Mouse (Mus musculus) kidney, embryonic 16.5 days (tissue): ENCODE results near the gene 2410004B18Rik. TPM values are rescaled to one million over a fixed set of nuclear protein-coding genes. Genes with fewer than 3 reads are reported as not detected.
"Not testable (repeated sequence)": the region's sequence is repeated elsewhere in the genome, so short reads cannot be mapped to it uniquely, and the experiment has no call there.

Experiments used
- ATAC-seq: fragments of 200-750 bp; cut with Nextera tagmentation; 2 replicates; pipeline ENCODE4 v1.8.0; 2017; ENCODE audit warnings: moderate TSS enrichment; ENCODE audit not compliant: low FRiP score, low TSS enrichment
- H3K27ac ChIP-seq: fragments of 300-500 bp; sonication (generic); 2 replicates; pipeline ENCODE4 v1.5.1; 2014; ENCODE audit warnings: low read length
- H3K27me3 ChIP-seq: fragments of 300-500 bp; sonication (generic); 2 replicates; pipeline ENCODE4 v1.6.1; 2014; ENCODE audit warnings: low read length, control low read depth, mixed read lengths; ENCODE audit not compliant: insufficient read depth
- H3K36me3 ChIP-seq: fragments of 300-500 bp; sonication (generic); 2 replicates; pipeline ENCODE4 v1.6.1; 2014; ENCODE audit warnings: low read length, control low read depth, mixed read lengths; ENCODE audit not compliant: insufficient read depth
- H3K4me1 ChIP-seq: fragments of 300-500 bp; sonication (generic); 2 replicates; pipeline ENCODE4 v1.6.1; 2014; ENCODE audit warnings: low read length, control low read depth, mixed read lengths; ENCODE audit not compliant: insufficient read depth
- H3K4me2 ChIP-seq: fragments of 300-500 bp; sonication (generic); replicated peaks from 2 replicates; pipeline ENCODE4 v1.6.1; 2014; ENCODE audit warnings: low read depth, low read length
- H3K4me3 ChIP-seq: fragments of 300-500 bp; sonication (generic); 2 replicates; pipeline ENCODE4 v1.5.1; 2014; ENCODE audit warnings: mild to moderate bottlenecking, low read length
- H3K9ac ChIP-seq: fragments of 300-500 bp; sonication (generic); replicated peaks from 2 replicates; pipeline ENCODE4 v1.6.1; 2014; ENCODE audit warnings: low read length
- H3K9me3 ChIP-seq: fragments of 300-500 bp; sonication (generic); 2 replicates; pipeline ENCODE4 v1.6.1; 2016; ENCODE audit warnings: low read length, control low read depth
- WGBS: fragments of 180-500 bp; shearing (Covaris S2); extraction: QIAGEN DNeasy Blood & Tissue Kit; methylation state at CpG from one replicate; pipeline ENCODE4 v1.1.7; 2014; 5-methylcytosine and 5-hydroxymethylcytosine counted together
- polyA plus RNA-seq: library from polyadenylated mRNA; unstranded; fragments of >200 nt; fragmentation: Nextera tagmentation; extraction: Ambion mirVana; gene quantifications from 2 replicates; pipeline ENCODE4 v1.2.1, GENCODE M21; 2015

2410004B18Rik gene
- polyA plus RNA-seq, 1 experiment from 2014 or later, result 46.0 TPM

- no peak overlapping the region for H3K4me2 ChIP-seq
- no peak overlapping the region for H3K4me3 ChIP-seq
- no peaks in the 10 kb centered on the region for H3K9me3 ChIP-seq
- H3K27ac ChIP-seq, result no peak overlapping the region
- H3K9ac ChIP-seq, result no peak overlapping the region
- ATAC-seq, result no peak
- H3K36me3 ChIP-seq, result no peaks in the 10 kb centered on the region
- 87% methylated on average over 7 of the region's 7 CpGs for WGBS
- no peaks in the 10 kb centered on the region for H3K27me3 ChIP-seq
- no peaks in the 10 kb centered on the region; the same call in 1 of the 2 replicates for H3K4me1 ChIP-seq
These were observed 25.3 kb upstream of the 2410004B18Rik start for GRCm38 (mm10) chr3:145912512-145912911.

GRCm38 (mm10) chr3:145913263-145913662 lies 24.6 kb upstream of the 2410004B18Rik start:
- no peaks in the 10 kb centered on the region for H3K27me3 ChIP-seq
- no peak overlapping the region for H3K4me2 ChIP-seq
- H3K4me1 ChIP-seq, result no peaks in the 10 kb centered on the region
- 72% methylated on average over 6 of the region's 6 CpGs for WGBS
- ATAC-seq, result no peak
- H3K36me3 ChIP-seq, result no peaks in the 10 kb centered on the region
- no peak overlapping the region for H3K4me3 ChIP-seq
- peaks cover 1% of the 10 kb centered on the region; the same call in 1 of the 2 replicates for H3K9me3 ChIP-seq
- no peak overlapping the region for H3K9ac ChIP-seq
- no peak overlapping the region for H3K27ac ChIP-seq

DNA sequence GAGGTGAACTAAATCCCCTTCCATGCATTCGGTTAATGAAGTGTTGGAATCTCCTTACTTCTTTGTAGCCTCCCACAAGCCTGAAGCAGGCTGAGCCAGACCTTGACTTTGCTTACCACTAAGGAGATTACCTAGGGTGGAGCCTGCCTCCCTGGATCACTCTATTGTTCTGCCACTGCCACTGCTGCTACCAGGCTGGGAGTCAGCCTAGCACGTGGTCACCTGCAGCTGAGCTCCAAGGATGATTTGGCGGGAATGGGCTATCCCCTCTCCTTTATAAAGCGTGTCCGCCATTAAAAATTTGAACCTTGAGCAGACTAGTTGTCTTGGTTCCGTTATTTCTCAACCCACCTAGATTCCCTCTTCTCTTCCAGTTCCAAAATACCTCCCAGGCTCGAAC lies 23.9 kb upstream of the 2410004B18Rik start:
- H3K4me1 ChIP-seq, H3K27ac ChIP-seq, H3K9me3 ChIP-seq, H3K4me2 ChIP-seq, H3K9ac ChIP-seq, H3K36me3 ChIP-seq, H3K27me3 ChIP-seq, ATAC-seq, H3K4me3 ChIP-seq: not testable (repeated sequence)
- 77% methylated on average over 7 of the region's 7 CpGs for WGBS

DNA sequence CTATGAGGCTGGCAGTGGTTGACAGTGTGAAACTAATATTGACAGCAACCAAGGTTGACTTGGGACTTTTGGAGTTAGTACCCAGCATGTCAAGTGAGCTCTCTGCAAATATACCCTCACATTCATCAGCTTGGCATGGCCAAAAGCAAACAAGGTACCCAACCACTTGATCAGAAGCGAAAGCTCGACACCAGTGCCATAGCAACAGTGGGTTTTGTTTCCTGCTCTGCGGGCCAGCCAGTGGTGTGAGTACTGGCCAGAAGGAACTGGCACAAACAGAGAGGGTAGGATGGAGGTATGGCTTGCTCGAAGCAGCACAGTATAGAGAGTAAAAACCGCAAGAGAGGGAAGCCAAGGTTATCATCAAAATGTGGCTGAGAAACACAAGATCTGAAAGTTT lies 21.4 kb upstream of the 2410004B18Rik start:
- no peak for ATAC-seq
- Histone ChIP-seq H3K27me3 (no peaks in the 10 kb centered on the region), H3K36me3 (no peaks in the 10 kb centered on the region), H3K4me2 (no peak overlapping the region), H3K4me3 (no peak overlapping the region), H3K4me1 (no peaks in the 10 kb centered on the region), H3K27ac (no peak overlapping the region), H3K9me3 (peaks cover 6% of the 10 kb centered on the region; the same call in 1 of the 2 replicates), H3K9ac (no peak overlapping the region)
- WGBS, result 84% methylated on average over 5 of the region's 5 CpGs

GRCm38 (mm10) chr3:145916826-145917225 lies 21.0 kb upstream of the 2410004B18Rik start:
- H3K9ac ChIP-seq, result no peak overlapping the region
- no peak overlapping the region for H3K4me2 ChIP-seq
- no peak overlapping the region for H3K27ac ChIP-seq
- H3K27me3 ChIP-seq, result no peaks in the 10 kb centered on the region
- H3K36me3 ChIP-seq, result no peaks in the 10 kb centered on the region
- no peaks in the 10 kb centered on the region for H3K4me1 ChIP-seq
- no peak overlapping the region for H3K4me3 ChIP-seq
- WGBS, result 89% methylated on average over 4 of the region's 4 CpGs
- ATAC-seq, result no peak
- peaks cover 6% of the 10 kb centered on the region; the same call in 1 of the 2 replicates for H3K9me3 ChIP-seq

DNA sequence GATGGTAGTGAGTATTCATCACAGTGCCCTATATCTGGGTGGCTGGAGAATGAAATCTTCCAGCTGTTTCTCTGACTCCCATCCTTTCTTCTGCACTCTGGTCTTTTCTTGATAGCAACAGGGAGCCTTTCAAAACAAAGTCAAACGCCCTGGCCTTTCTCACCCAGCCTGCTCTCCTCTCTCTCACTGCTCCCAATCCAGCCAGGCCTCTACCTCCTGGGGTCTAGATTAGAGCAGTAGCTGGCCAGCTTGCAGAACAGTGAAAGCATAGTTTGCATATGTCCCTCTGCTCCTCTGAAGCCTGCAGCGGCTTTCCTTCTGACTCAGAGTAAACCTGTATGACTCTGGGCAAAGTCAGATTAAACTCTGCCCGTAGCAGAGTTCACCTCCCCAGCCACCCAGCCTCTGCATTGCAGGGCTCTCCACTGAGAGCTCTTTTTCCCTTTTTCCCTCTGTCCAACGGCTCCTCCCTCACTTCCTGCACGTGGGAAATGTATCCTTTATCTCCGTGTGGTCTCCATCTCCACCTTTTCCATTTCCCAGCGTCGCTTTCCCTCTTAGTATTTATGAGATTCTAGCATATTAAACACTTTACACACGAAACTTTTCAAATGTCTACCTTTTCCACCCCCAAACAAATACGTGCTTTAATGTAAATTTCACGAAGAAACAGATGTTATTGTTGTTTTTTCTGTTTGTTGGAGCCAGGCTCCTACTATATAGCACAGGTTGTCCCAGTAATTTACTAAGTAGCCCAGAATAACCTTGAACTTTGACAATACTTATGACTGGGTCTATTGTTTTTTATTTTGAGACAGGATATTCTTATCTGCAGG lies 15.6 kb upstream of the 2410004B18Rik start, which contains the start of gene Bcl10:
Bcl10 (plus strand) TSS at position 786 of the 836 bp plus-strand sequence.
- 40% methylated on average over 11 of the region's 11 CpGs for WGBS
- H3K4me2 ChIP-seq, result peak within 1 kb of the TSS; percentile 59
- peaks cover 6% of the 10 kb centered on the region; the same call in 1 of the 2 replicates for H3K9me3 ChIP-seq
- H3K9ac ChIP-seq, result peak within 1 kb of the TSS; percentile 67
- peaks cover 25% of the 10 kb centered on the region for H3K4me1 ChIP-seq
- peak within 1 kb of the TSS; percentile 41 for H3K4me3 ChIP-seq
- H3K36me3 ChIP-seq, result no peaks in the 10 kb centered on the region
- peak within 1 kb of the TSS; percentile 82 for H3K27ac ChIP-seq
- H3K27me3 ChIP-seq, result no peaks in the 10 kb centered on the region
- no peak for ATAC-seq

DNA sequence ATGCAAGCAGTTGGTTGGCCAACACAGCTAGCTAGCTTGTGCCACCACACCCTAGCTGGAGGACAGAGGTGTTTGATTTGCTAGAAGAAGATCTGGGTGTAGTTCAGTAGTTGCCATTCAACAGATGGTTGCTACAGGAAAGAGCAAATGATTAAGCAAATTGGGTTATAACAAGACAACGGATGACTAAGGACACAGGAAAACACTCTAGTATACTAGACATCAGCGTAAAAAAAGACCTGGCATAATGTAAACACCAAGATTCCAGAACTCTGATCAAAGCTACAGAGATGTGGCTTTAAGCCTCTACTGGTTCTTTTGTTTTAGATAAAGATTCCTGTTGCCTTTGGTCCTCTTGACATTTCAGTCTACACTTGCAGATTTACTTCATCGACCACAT lies 14.8 kb upstream of the 2410004B18Rik start:
- H3K36me3 ChIP-seq, result no peaks in the 10 kb centered on the region
- ATAC-seq, result no peak
- no peak overlapping the region for H3K4me2 ChIP-seq
- peaks cover 25% of the 10 kb centered on the region for H3K4me1 ChIP-seq
- H3K27ac ChIP-seq, result peak overlapping the region; percentile 35; the same call in 1 of the 2 replicates
- H3K4me3 ChIP-seq, result no peak overlapping the region
- H3K9me3 ChIP-seq, result peaks cover 6% of the 10 kb centered on the region; the same call in 1 of the 2 replicates
- H3K27me3 ChIP-seq, result no peaks in the 10 kb centered on the region
- WGBS, result 63% methylated on average over 3 of the region's 3 CpGs
- no peak overlapping the region for H3K9ac ChIP-seq

- 0% methylated on average over 45 of the region's 58 CpGs for WGBS
- ATAC-seq, result peak; percentile 100
- Histone ChIP-seq H3K9ac (peak overlapping the region; percentile 92), H3K4me2 (peak overlapping the region; percentile 61), H3K9me3 (no peaks in the 10 kb centered on the region), H3K36me3 (no peaks in the 10 kb centered on the region), H3K4me3 (peak overlapping the region; percentile 89), H3K27me3 (no peaks in the 10 kb centered on the region), H3K4me1 (peaks cover 25% of the 10 kb centered on the region), H3K27ac (peak overlapping the region; percentile 97)
These were observed 13.8 kb upstream of the 2410004B18Rik start for GRCm38 (mm10) chr3:145923874-145924577.

DNA sequence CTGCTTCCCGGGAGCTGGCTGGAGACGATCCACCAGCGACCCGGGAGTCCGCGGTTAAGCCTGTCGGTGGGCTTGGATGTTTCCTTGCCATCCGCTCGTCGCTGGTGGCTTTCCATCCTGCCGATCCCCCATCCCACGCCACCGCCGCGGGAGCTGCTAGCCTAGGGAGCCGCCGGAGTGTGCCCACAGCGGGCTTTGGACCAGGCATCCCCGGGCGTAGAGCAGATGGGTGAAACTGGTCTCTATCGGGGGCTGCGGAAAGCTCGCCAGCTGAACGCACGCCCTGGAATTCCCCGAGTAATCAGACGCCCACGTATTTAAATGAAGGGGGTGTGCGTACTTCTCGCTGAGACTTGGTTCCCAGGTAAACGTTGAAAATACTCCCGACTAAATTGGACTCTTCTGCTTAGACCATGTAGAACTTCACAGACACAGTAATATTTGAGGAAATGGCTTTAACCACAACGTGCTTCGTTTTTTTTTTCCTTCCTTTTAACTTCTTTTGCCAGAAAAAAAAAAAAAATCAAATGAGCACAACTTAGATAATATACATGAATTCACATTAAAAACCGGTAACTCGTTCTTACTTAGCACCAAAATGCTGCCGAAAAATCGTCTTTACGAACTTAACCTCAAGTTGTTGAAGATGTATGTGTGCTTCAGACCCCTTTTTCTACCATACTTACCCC lies 13.0 kb upstream of the 2410004B18Rik start:
- Histone ChIP-seq H3K4me2 (peak overlapping the region; percentile 61), H3K4me1 (peaks cover 25% of the 10 kb centered on the region), H3K9me3 (no peaks in the 10 kb centered on the region), H3K27ac (peak overlapping the region; percentile 97), H3K9ac (peak overlapping the region; percentile 92), H3K36me3 (no peaks in the 10 kb centered on the region), H3K27me3 (no peaks in the 10 kb centered on the region), H3K4me3 (peak overlapping the region; percentile 89)
- WGBS, result 3% methylated on average over 39 of the region's 39 CpGs
- peak; percentile 13; the same call in 1 of the 2 replicates for ATAC-seq
